Mouse (Mus musculus) embryonic facial prominence, embryonic 15.5 days (tissue): ENCODE results near the gene Hspb7. TPM values are rescaled to one million over a fixed set of nuclear protein-coding genes. Genes with fewer than 3 reads are reported as not detected.

ENCODE experiments used
- ATAC-seq: fragments of 200-750 bp; cut with Nextera tagmentation; 2 replicates; pipeline ENCODE4 v1.8.0; 2017; ENCODE audit warnings: low read depth, moderate TSS enrichment; ENCODE audit not compliant: insufficient number of reproducible peaks, low FRiP score, low TSS enrichment
- H3K27ac ChIP-seq: fragments of 300-500 bp; sonication (generic); replicated peaks from 2 replicates; pipeline ENCODE4 v1.5.1; 2015; ENCODE audit warnings: mild to moderate bottlenecking, inconsistent platforms
- H3K27me3 ChIP-seq: fragments of 300-500 bp; sonication (generic); 2 replicates; pipeline ENCODE4 v1.6.1; 2015; ENCODE audit warnings: inconsistent platforms
- H3K36me3 ChIP-seq: fragments of 300-500 bp; sonication (generic); 2 replicates; pipeline ENCODE4 v1.6.1; 2015; ENCODE audit warnings: mild to moderate bottlenecking, inconsistent platforms
- H3K4me1 ChIP-seq: fragments of 300-500 bp; sonication (generic); 2 replicates; pipeline ENCODE4 v1.6.1; 2015; ENCODE audit warnings: inconsistent platforms
- H3K4me2 ChIP-seq: fragments of 300-500 bp; sonication (generic); replicated peaks from 2 replicates; pipeline ENCODE4 v1.6.1; 2015; ENCODE audit warnings: mild to moderate bottlenecking, inconsistent platforms
- H3K4me3 ChIP-seq: fragments of 300-500 bp; sonication (generic); replicated peaks from 2 replicates; pipeline ENCODE4 v1.5.1; 2015; ENCODE audit warnings: mild to moderate bottlenecking, inconsistent platforms
- H3K9ac ChIP-seq: fragments of 300-500 bp; sonication (generic); 2 replicates; pipeline ENCODE4 v1.6.1; 2015; ENCODE audit warnings: inconsistent platforms
- H3K9me3 ChIP-seq: fragments of 300-500 bp; sonication (generic); replicated peaks from 2 replicates; pipeline ENCODE4 v1.6.1; 2016; ENCODE audit warnings: inconsistent platforms
- WGBS: fragments of 180-500 bp; shearing (Covaris S2); methylation state at CpG from one replicate; pipeline ENCODE4 v1.1.7; 2015; 5-methylcytosine and 5-hydroxymethylcytosine counted together
- polyA plus RNA-seq: library from polyadenylated mRNA; unstranded; fragments of >200 nt; fragmentation: Nextera tagmentation; extraction: Ambion mirVana; gene quantifications from 2 replicates; pipeline ENCODE4 v1.2.1, GENCODE M21; 2015

Hspb7 gene
- polyA plus RNA-seq, 1 experiment from 2014 or later = 2.4 TPM

DNA sequence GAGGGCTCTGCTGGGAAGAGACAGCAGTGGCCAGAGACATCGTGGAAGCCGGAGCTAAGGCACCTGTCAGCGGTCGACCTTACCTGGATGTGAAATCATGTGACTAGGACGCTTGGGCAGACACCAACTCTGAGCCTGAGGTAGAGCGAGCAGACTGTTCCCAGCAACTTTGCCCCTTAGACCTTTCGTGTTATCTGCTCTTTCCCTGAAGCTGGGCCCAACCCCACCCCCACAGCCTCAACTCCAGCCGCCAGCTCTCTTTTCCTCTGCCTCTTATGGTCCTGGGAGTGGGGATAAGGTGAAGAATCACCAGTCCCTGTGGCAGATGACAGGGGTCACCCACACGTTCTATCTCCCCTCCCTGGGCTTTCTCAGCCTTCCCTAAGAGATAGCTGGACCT is 307 bp downstream of the Hspb7 start:
- peaks cover 16% of the 10 kb centered on the region for H3K4me1 ChIP-seq
- no peak overlapping the region for H3K4me2 ChIP-seq
- no peak overlapping the region for H3K4me3 ChIP-seq
- H3K27me3 ChIP-seq = 0 out of 2 replicates have a peak, but pooled peaks cover 2% of the 10 kb centered on the region
- no peaks in the 10 kb centered on the region for H3K36me3 ChIP-seq
- no peak overlapping the region; the same call in 1 of the 2 replicates for H3K27ac ChIP-seq
- H3K9me3 ChIP-seq = no peaks in the 10 kb centered on the region
- ATAC-seq = no peak
- 40% methylated on average over 9 of the region's 9 CpGs for WGBS
- H3K9ac ChIP-seq = no peak overlapping the region

GRCm38 (mm10) chr4:141421423-141421822 is 844 bp downstream of the Hspb7 start:
- Histone ChIP-seq H3K4me3 (no peak overlapping the region), H3K4me1 (peaks cover 22% of the 10 kb centered on the region), H3K9ac (no peak overlapping the region), H3K27me3 (0 out of 2 replicates have a peak, but pooled peaks cover 2% of the 10 kb centered on the region), H3K36me3 (no peaks in the 10 kb centered on the region), H3K9me3 (no peaks in the 10 kb centered on the region), H3K27ac (no peak overlapping the region; the same call in 1 of the 2 replicates), H3K4me2 (no peak overlapping the region)
- 58% methylated on average over 14 of the region's 14 CpGs for WGBS
- no peak for ATAC-seq

DNA sequence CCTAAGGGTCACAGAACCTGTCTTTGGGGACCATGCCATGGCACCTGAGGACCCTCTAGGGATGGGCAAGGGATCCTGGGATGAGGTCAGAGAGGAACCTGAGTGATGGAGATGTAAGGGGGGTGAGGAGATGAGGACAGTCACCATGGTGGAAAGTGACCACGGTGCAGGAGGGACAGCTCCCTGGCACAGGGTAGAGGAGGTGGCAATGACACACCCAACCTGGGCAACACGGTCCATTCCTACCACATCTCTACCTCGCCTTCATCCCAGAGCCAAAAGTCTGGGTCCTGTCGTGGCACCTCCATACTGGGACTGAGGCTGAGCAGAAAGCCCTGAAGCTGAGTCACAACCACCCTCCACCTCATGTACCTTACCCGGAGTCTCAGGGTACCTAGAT is 2.3 kb downstream of the Hspb7 start:
- ATAC-seq = no peak
- WGBS = 79% methylated on average over 5 of the region's 5 CpGs
- Histone ChIP-seq H3K9ac (no peak overlapping the region), H3K9me3 (no peaks in the 10 kb centered on the region), H3K4me2 (no peak overlapping the region), H3K36me3 (no peaks in the 10 kb centered on the region), H3K27ac (no peak overlapping the region), H3K4me3 (no peak overlapping the region), H3K4me1 (peaks cover 25% of the 10 kb centered on the region), H3K27me3 (0 out of 2 replicates have a peak, but pooled peaks cover 2% of the 10 kb centered on the region)

DNA sequence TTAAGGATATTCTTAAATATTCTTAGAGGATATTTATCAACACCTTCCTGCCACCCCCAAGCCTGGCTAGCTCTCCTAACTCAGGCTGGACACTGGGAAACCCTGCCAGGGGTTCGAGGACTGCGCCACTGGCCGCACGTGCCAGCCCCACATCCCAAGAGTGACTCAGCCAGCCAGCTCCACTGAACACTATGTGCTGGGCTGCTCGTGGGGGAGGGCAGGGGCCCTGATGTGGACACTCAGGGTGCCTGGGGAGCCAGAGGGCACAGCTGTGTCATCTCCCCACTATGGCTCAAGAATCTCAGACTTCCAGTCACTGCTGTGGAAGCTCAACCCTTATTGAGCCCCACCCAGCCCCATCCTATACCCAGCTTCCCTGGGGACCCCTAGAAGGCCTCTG is 2.7 kb downstream of the Hspb7 start:
- ATAC-seq = no peak
- Histone ChIP-seq H3K9me3 (no peaks in the 10 kb centered on the region), H3K4me3 (no peak overlapping the region), H3K27me3 (0 out of 2 replicates have a peak, but pooled peaks cover 2% of the 10 kb centered on the region), H3K36me3 (no peaks in the 10 kb centered on the region), H3K4me2 (no peak overlapping the region), H3K27ac (no peak overlapping the region), H3K9ac (no peak overlapping the region), H3K4me1 (peaks cover 25% of the 10 kb centered on the region)
- WGBS = 79% methylated on average over 5 of the region's 5 CpGs

- Histone ChIP-seq H3K4me1 (peaks cover 25% of the 10 kb centered on the region), H3K36me3 (no peaks in the 10 kb centered on the region), H3K4me2 (no peak overlapping the region), H3K27ac (no peak overlapping the region), H3K27me3 (0 out of 2 replicates have a peak, but pooled peaks cover 2% of the 10 kb centered on the region), H3K4me3 (no peak overlapping the region), H3K9ac (no peak overlapping the region), H3K9me3 (no peaks in the 10 kb centered on the region)
- no peak for ATAC-seq
- 87% methylated on average over 13 of the region's 13 CpGs for WGBS
Observed at GRCm38 (mm10) chr4:141423691-141424431, 3.3 kb downstream of the Hspb7 start.

GRCm38 (mm10) chr4:141425484-141426479 is 5.2 kb downstream of the Hspb7 start:
- peak overlapping the region; percentile 60; the same call in 1 of the 2 replicates for H3K27ac ChIP-seq
- 0 out of 2 replicates have a peak, but pooled peaks cover 2% of the 10 kb centered on the region for H3K27me3 ChIP-seq
- ATAC-seq = peak; percentile 88
- H3K36me3 ChIP-seq = no peaks in the 10 kb centered on the region
- H3K4me1 ChIP-seq = peaks cover 21% of the 10 kb centered on the region
- no peaks in the 10 kb centered on the region for H3K9me3 ChIP-seq
- 4% methylated on average over 36 of the region's 36 CpGs for WGBS
- H3K9ac ChIP-seq = peak overlapping the region; percentile 5; the same call in 1 of the 2 replicates
- H3K4me2 ChIP-seq = peak overlapping the region; percentile 90
- H3K4me3 ChIP-seq = peak overlapping the region; percentile 43

- Histone ChIP-seq H3K4me1 (peaks cover 19% of the 10 kb centered on the region), H3K36me3 (no peaks in the 10 kb centered on the region), H3K27me3 (0 out of 2 replicates have a peak, but pooled peaks cover 2% of the 10 kb centered on the region), H3K4me2 (0 out of 2 replicates have a peak overlapping the region, but pooled peaks have one; percentile 90), H3K9ac (no peak overlapping the region), H3K4me3 (no peak overlapping the region), H3K27ac (no peak overlapping the region), H3K9me3 (no peaks in the 10 kb centered on the region)
- no peak for ATAC-seq
- 73% methylated on average over 10 of the region's 10 CpGs for WGBS
Observed at GRCm38 (mm10) chr4:141426796-141427745, 6.5 kb downstream of the Hspb7 start.

GRCm38 (mm10) chr4:141427921-141428320 is 7.3 kb downstream of the Hspb7 start:
- WGBS = 87% methylated on average over 13 of the region's 13 CpGs
- Histone ChIP-seq H3K27me3 (0 out of 2 replicates have a peak, but pooled peaks cover 2% of the 10 kb centered on the region), H3K4me2 (no peak overlapping the region), H3K4me3 (no peak overlapping the region), H3K9ac (no peak overlapping the region), H3K4me1 (peaks cover 21% of the 10 kb centered on the region), H3K27ac (no peak overlapping the region), H3K9me3 (no peaks in the 10 kb centered on the region), H3K36me3 (no peaks in the 10 kb centered on the region)
- no peak for ATAC-seq

DNA sequence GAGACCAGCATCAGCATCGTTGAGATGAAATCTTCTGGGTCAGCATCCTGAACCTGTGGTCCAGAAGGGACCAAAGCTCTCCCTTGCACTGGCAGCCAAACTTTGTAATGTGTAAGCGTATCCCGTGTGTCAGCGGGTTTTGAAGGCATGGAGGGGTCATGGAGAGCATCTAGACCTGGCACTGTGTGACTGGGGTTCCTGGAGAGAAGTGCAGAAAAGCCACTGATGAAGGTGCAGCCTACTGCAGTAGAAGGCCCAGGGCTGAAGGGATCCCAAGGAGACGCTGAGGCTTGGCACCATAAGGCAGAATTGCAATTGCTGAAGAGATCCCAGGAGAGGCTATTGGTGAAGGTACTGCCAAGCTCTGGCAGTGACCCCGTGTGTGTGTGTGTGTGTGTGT is 8.8 kb downstream of the Hspb7 start:
- H3K27me3 ChIP-seq = 0 out of 2 replicates have a peak, but pooled peaks cover 2% of the 10 kb centered on the region
- no peaks in the 10 kb centered on the region for H3K36me3 ChIP-seq
- ATAC-seq = no peak
- no peak overlapping the region for H3K4me2 ChIP-seq
- WGBS = 81% methylated on average over 6 of the region's 6 CpGs
- H3K9ac ChIP-seq = no peak overlapping the region
- H3K4me1 ChIP-seq = peaks cover 23% of the 10 kb centered on the region
- H3K27ac ChIP-seq = no peak overlapping the region
- no peaks in the 10 kb centered on the region for H3K9me3 ChIP-seq
- H3K4me3 ChIP-seq = no peak overlapping the region

- Histone ChIP-seq H3K27me3 (0 out of 2 replicates have a peak, but pooled peaks cover 1% of the 10 kb centered on the region), H3K4me3 (no peak overlapping the region), H3K9me3 (no peaks in the 10 kb centered on the region), H3K36me3 (no peaks in the 10 kb centered on the region), H3K4me1 (peaks cover 23% of the 10 kb centered on the region), H3K27ac (no peak overlapping the region), H3K4me2 (no peak overlapping the region), H3K9ac (no peak overlapping the region)
- WGBS = 52% methylated on average over 9 of the region's 9 CpGs
- ATAC-seq = no peak
Observed at GRCm38 (mm10) chr4:141429847-141430246, 9.3 kb downstream of the Hspb7 start.
